Mouse (Mus musculus): ENCODE measurements at regions not wholly inside any gene's neighbourhood (a gene's known extent, or its start where the extent isn't known, plus 50 kb on each side); places are given as distances from the start of the nearest gene placed in this dataset.

DNA sequence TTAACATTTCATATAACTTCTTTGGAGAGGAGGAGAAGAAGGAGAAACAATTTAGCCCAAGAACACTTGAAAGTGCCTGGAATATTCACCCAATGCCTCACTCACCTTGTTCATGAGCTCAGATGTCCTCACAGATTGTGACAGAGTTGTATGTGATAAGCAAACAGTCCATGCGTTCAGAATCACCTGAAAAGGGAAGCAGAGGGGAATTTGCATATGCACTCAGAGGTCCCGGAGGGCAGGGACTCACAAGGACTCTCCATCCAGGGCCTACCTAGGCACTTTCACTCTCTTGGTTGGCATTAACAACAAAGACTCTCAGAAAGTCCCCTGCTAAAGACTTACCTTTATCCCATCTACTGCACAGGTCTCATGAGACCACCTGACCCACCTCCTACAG is 75.6 kb upstream of the Lipc start:
- Histone ChIP-seq H3K9ac (no peak overlapping the region), H3K4me1 (ENCODE audit: insufficient read depth) (no peaks in the 10 kb centered on the region), H3K4me3 (ENCODE audit: low read depth, low read length) (no peak overlapping the region), H3K27me3 (ENCODE audit: insufficient read depth, low read length) (no peaks in the 10 kb centered on the region), H3K4me2 (no peak overlapping the region), H3K9me3 (ENCODE audit: low read depth, low read length) (no peaks in the 10 kb centered on the region), H3K36me3 (ENCODE audit: insufficient read depth) (no peaks in the 10 kb centered on the region), H3K27ac (ENCODE audit: low read depth) (no peak overlapping the region)
- WGBS, result 67% methylated on average over 2 of the region's 2 CpGs
- no peak for ATAC-seq (ENCODE audit: insufficient read depth)
- DNase-seq, result no peak
- no peak for TF ChIP-seq CTCF (IDR thresholded peaks at IDR 0.05; ENCODE audit: low read depth)

- no peaks in the 10 kb centered on the region for H3K4me1 ChIP-seq (ENCODE audit: insufficient read depth)
- no peak overlapping the region for H3K27ac ChIP-seq (ENCODE audit: low read depth)
- no peak for TF ChIP-seq CTCF (IDR thresholded peaks at IDR 0.05; ENCODE audit: low read depth)
- H3K9me3 ChIP-seq (ENCODE audit: low read depth, low read length), result no peaks in the 10 kb centered on the region
- H3K4me2 ChIP-seq, result no peak overlapping the region
- H3K36me3 ChIP-seq (ENCODE audit: insufficient read depth), result no peaks in the 10 kb centered on the region
- H3K9ac ChIP-seq, result no peak overlapping the region
- no peak overlapping the region for H3K4me3 ChIP-seq (ENCODE audit: low read depth, low read length)
- DNase-seq, result no peak
- WGBS, result 68% methylated on average over 3 of the region's 3 CpGs
- H3K27me3 ChIP-seq (ENCODE audit: insufficient read depth, low read length), result no peaks in the 10 kb centered on the region
- ATAC-seq (ENCODE audit: insufficient read depth), result no peak
Observed at GRCm38 (mm10) chr9:71025196-71025595, 73.2 kb upstream of the Lipc start.

DNA sequence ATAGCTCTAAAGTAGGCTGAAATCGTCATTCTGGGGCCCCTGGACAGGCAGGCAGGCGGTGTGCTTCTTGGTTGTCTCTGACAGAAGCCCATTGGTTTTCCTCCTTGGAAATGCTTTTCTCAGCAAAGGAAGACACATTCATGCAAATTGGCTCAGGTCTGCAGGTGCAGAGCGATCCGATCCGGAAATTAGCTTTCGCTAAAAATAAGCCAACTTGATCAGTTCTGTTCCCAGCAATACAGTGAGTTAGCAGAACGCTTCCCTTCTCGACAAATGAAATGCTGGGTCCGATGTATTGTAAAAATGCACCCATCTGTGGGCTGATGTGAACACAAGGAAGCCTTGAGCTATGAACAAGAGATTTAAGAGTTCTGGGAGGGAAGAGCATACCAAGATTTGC is 66.2 kb upstream of the Lipc start:
- H3K9me3 ChIP-seq (ENCODE audit: low read depth, low read length), result no peaks in the 10 kb centered on the region
- WGBS, result 83% methylated on average over 9 of the region's 9 CpGs
- no peaks in the 10 kb centered on the region for H3K36me3 ChIP-seq (ENCODE audit: insufficient read depth)
- no peaks in the 10 kb centered on the region for H3K27me3 ChIP-seq (ENCODE audit: insufficient read depth, low read length)
- H3K4me2 ChIP-seq, result no peak overlapping the region
- no peak overlapping the region for H3K27ac ChIP-seq (ENCODE audit: low read depth)
- H3K9ac ChIP-seq, result no peak overlapping the region
- no peaks in the 10 kb centered on the region for H3K4me1 ChIP-seq (ENCODE audit: insufficient read depth)
- H3K4me3 ChIP-seq (ENCODE audit: low read depth, low read length), result no peak overlapping the region
- no peak for DNase-seq
- TF ChIP-seq CTCF (IDR thresholded peaks at IDR 0.05; ENCODE audit: low read depth), result no peak
- ATAC-seq (ENCODE audit: insufficient read depth), result no peak

- TF ChIP-seq CTCF (IDR thresholded peaks at IDR 0.05; ENCODE audit: low read depth), result no peak
- H3K4me3 ChIP-seq (ENCODE audit: low read depth, low read length), result no peak overlapping the region
- H3K4me1 ChIP-seq (ENCODE audit: insufficient read depth), result no peaks in the 10 kb centered on the region
- DNase-seq (no peak), ATAC-seq (ENCODE audit: insufficient read depth) (no peak)
- H3K4me2 ChIP-seq, result no peak overlapping the region
- H3K27me3 ChIP-seq (ENCODE audit: insufficient read depth, low read length), result no peaks in the 10 kb centered on the region
- H3K36me3 ChIP-seq (ENCODE audit: insufficient read depth), result no peaks in the 10 kb centered on the region
- no peak overlapping the region for H3K9ac ChIP-seq
- H3K9me3 ChIP-seq (ENCODE audit: low read depth, low read length), result no peaks in the 10 kb centered on the region
- 81% methylated on average over 10 of the region's 10 CpGs for WGBS
- no peak overlapping the region for H3K27ac ChIP-seq (ENCODE audit: low read depth)
Observed at GRCm38 (mm10) chr9:71017396-71018179, 65.6 kb upstream of the Lipc start.

- ATAC-seq (ENCODE audit: insufficient read depth) (no peak), DNase-seq (no peak)
- TF ChIP-seq CTCF (IDR thresholded peaks at IDR 0.05; ENCODE audit: low read depth), result no peak
- Histone ChIP-seq H3K4me3 (ENCODE audit: low read depth, low read length) (no peak overlapping the region), H3K36me3 (ENCODE audit: insufficient read depth) (no peaks in the 10 kb centered on the region), H3K4me1 (ENCODE audit: insufficient read depth) (no peaks in the 10 kb centered on the region), H3K4me2 (no peak overlapping the region), H3K27me3 (ENCODE audit: insufficient read depth, low read length) (no peaks in the 10 kb centered on the region), H3K27ac (ENCODE audit: low read depth) (no peak overlapping the region), H3K9me3 (ENCODE audit: low read depth, low read length) (no peaks in the 10 kb centered on the region), H3K9ac (no peak overlapping the region)
- 74% methylated on average over 3 of the region's 3 CpGs for WGBS
Observed at GRCm38 (mm10) chr9:71015942-71016341, 63.9 kb upstream of the Lipc start.

DNA sequence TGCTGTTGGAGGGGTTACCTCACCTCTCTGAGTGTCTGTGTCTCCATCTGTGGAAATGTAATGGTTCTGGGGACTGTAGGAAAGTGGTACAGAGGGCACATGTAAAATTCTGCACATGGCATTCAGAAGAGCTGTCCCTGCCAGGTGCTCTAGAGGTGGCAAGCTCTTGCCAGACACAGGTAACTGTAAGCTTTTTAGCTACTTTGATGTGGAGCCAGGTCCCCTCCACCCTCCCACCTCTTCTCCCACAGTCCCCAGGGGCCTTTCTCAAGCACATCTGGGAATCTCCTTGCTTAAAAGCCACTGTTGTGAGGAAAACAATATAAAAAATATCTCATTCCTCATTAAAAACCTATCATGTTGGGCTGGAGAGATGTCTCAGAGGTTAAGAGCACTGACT is 63.4 kb upstream of the Lipc start:
- no peak overlapping the region for H3K9ac ChIP-seq
- no peaks in the 10 kb centered on the region for H3K27me3 ChIP-seq (ENCODE audit: insufficient read depth, low read length)
- ATAC-seq (ENCODE audit: insufficient read depth), result no peak
- no peak overlapping the region for H3K4me3 ChIP-seq (ENCODE audit: low read depth, low read length)
- DNase-seq, result no peak
- no peaks in the 10 kb centered on the region for H3K4me1 ChIP-seq (ENCODE audit: insufficient read depth)
- no peak overlapping the region for H3K4me2 ChIP-seq
- H3K36me3 ChIP-seq (ENCODE audit: insufficient read depth), result no peaks in the 10 kb centered on the region
- H3K27ac ChIP-seq (ENCODE audit: low read depth), result no peak overlapping the region
- TF ChIP-seq CTCF (IDR thresholded peaks at IDR 0.05; ENCODE audit: low read depth), result no peak
- H3K9me3 ChIP-seq (ENCODE audit: low read depth, low read length), result no peaks in the 10 kb centered on the region

- no peaks in the 10 kb centered on the region for H3K27me3 ChIP-seq (ENCODE audit: insufficient read depth, low read length)
- TF ChIP-seq CTCF (IDR thresholded peaks at IDR 0.05; ENCODE audit: low read depth), result no peak
Observed at GRCm38 (mm10) chr9:71012399-71012798, 60.4 kb upstream of the Lipc start.

More at GRCm38 (mm10) chr9:71012399-71012798, 60.4 kb upstream of the Lipc start:
- H3K4me1 ChIP-seq (ENCODE audit: insufficient read depth), result no peaks in the 10 kb centered on the region
- no peak overlapping the region for H3K27ac ChIP-seq (ENCODE audit: low read depth)
- ATAC-seq (ENCODE audit: insufficient read depth) (no peak), DNase-seq (no peak)
- WGBS, result 65% methylated on average over 1 of the region's 1 CpGs
- no peaks in the 10 kb centered on the region for H3K36me3 ChIP-seq (ENCODE audit: insufficient read depth)
- H3K4me2 ChIP-seq, result no peak overlapping the region
- H3K4me3 ChIP-seq (ENCODE audit: low read depth, low read length), result no peak overlapping the region
- H3K9ac ChIP-seq, result no peak overlapping the region
- no peaks in the 10 kb centered on the region for H3K9me3 ChIP-seq (ENCODE audit: low read depth, low read length)
